Mouse (Mus musculus): ENCODE results near the gene Tmem248.

Gene Tmem248

GRCm38 (mm10) chr5:130257303-130257702 is 40.4 kb downstream of the Tmem248 start:
- DNase-seq (ENCODE audit: low spot score), result no peak

- DNase-seq (ENCODE audit: low spot score), result no peak
These were observed 46.6 kb downstream of the Tmem248 start for GRCm38 (mm10) chr5:130263454-130263853.

DNA sequence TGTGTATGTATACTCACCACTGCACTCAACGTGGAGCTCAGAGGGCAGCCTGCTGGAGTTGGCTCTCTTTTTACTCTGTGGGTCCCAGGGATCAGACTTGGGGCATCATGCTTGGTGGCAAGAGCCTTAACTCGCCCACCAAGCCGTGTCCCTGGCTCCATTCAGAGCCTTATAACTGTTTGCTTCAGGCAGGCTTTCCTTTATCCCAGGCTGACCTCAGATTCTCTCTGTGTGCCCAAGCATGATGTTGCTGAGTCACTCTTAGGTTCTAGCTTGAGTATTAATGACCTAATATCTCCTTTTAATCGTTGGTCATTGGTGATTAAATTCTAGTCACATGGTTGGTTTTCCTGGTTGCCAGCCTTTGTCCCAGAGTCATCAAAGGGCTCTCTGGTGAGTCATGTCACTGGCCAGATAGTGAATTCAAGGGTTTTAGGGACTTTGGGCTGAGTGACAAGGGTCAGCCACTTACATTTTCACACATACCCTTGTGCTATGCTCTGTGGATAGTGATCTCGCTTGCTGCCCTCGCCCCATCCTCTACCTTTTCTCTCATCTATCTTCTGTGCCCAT is 47.6 kb downstream of the Tmem248 start:
- DNase-seq (ENCODE audit: low spot score), result no peak

GRCm38 (mm10) chr5:130266651-130267050 is 49.8 kb downstream of the Tmem248 start:
- DNase-seq (ENCODE audit: low spot score), result no peak

GRCm38 (mm10) chr5:130267316-130267715 is 50.4 kb downstream of the Tmem248 start:
- DNase-seq (ENCODE audit: low spot score), result no peak

GRCm38 (mm10) chr5:130268976-130269375 is 52.1 kb downstream of the Tmem248 start:
- no peak for DNase-seq (ENCODE audit: low spot score)

GRCm38 (mm10) chr5:130272344-130272743 is 55.5 kb downstream of the Tmem248 start:
- no peak for DNase-seq (ENCODE audit: low spot score)

DNA sequence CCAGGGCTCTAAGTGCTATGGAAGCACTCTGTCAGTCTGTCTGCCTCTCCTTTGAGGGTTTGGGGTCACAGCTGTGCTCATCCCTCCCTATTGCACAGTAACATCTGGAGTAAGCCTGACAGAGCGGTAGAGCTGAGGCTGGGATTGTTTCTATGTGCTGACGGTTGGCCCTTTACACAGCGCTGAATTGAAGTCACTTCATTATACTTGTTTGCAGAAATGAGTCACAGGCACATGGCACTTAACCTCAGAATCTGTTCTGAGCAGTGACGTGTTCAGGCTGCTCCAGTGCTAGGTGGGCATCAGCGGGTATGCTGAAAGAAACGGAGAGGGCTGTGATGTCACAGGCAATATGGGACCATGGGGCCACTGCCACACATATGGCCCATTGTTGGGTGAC is 56.2 kb downstream of the Tmem248 start:
- DNase-seq (ENCODE audit: low spot score), result no peak

- DNase-seq (ENCODE audit: low spot score), result no peak
These were observed 58.6 kb downstream of the Tmem248 start for GRCm38 (mm10) chr5:130275509-130275908.

GRCm38 (mm10) chr5:130278011-130278472 is 61.2 kb downstream of the Tmem248 start:
- DNase-seq (ENCODE audit: low spot score), result no peak

- DNase-seq (ENCODE audit: low spot score), result no peak
These were observed 66.3 kb downstream of the Tmem248 start for GRCm38 (mm10) chr5:130283079-130283732.

GRCm38 (mm10) chr5:130288106-130288505 is 71.2 kb downstream of the Tmem248 start:
- no peak for DNase-seq (ENCODE audit: low spot score)

DNA sequence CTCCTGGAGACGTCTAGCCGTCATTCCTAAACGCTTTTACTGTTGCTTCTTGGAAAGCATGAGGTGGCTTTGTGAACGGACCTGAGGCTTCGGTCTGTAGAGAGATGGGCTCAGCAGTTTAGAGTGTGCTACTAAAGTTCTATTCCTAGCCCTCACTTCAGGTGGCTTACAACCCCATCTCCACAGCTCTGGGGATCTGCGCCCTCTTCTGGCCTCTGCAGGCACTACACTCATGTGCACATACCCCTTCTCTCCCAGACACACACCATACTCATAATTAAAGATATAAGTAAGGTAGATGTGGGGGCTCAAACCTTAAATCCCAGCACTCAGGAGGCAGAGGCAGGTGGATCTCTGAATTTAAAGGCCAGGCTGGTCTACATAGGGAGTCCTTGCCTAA is 73.4 kb downstream of the Tmem248 start:
- no peak for DNase-seq (ENCODE audit: low spot score)

DNA sequence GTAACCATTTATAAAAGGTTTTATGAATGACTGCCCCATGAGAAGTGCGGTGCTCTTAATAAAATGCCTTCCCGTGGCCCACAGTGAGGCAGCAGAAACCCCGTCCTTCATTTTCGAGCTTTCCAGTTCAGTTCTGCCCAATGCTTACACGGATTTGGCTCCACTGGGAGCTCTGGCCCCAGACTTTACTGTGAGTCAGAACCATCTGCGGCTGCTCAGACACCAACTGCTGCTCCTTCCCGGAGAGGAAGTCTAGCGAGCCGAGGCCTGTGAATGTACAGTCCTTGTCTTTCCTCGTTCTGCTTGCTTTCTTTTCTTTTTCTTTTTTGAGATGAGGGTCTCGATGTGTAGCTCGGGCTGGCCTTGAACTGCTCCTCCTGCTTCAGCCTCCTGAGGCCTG is 73.9 kb downstream of the Tmem248 start:
- no peak for DNase-seq (ENCODE audit: low spot score)

DNA sequence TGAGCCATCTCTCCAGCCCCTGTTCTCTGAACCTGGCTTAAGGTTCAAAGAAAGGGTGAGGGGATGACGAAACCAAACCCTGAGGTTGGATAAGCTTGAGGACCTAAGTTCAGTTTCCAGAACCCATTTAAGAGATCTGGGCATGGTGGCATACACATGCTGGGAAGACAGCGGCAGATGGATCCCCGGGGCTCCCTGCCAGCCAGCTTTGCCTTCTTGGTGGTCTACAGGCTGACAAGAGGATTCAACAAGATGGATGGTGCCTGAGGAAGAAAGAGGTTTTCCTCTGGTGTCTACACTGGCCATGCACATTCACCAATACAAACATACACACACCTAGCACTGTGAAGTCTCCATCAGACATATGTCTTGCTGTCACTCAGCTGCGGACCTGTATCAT is 76.1 kb downstream of the Tmem248 start:
- no peak for DNase-seq (ENCODE audit: low spot score)

Data from urinary bladder, postnatal 10 days (tissue).